Mouse (Mus musculus): ENCODE measurements at regions not wholly inside any gene's neighbourhood (a gene's known extent, or its start where the extent isn't known, plus 50 kb on each side); places are given as distances from the start of the nearest gene placed in this dataset.

DNA sequence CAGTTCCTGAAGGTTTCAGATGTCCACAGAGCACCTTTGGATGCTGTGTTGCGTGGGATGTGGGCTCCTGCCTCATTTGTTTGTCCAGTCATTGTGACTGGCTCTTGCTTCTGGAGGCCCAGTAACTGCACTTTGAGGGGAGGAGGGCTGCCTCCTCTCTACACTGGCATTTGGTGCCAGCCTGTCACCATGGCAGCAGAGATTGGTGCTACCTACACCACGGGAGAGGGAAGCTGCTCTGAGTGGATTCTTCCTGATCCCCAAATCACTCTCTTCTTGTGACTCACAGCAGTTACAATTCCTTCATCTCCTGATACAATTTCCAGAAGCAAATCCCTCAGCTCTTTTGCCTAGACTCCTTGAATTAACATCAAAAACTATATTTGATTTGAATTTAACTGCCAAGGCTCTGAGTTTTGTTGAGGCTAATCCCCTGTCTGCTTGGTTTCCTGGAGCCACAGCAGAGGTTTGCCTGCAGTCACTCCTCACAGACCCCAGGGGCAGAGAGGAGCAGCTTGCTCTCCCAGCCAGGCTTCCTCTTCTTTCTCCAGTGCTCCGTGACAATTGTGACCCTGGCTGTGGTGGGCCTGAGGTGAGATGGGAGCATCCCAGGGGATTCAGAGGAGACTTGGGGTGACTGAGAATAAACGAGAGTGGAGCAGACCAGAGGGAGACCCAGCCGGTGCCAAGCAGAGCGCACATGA lies 145.7 kb downstream of the Tpra1 start:
- no peak for DNase-seq
- WGBS, result 33% methylated on average over 6 of the region's 6 CpGs
- Histone ChIP-seq H3K27me3 (ENCODE audit: control insufficient read depth, insufficient read depth, low read length) (no peaks in the 10 kb centered on the region), H3K27ac (ENCODE audit: insufficient read depth, low read length) (no peak overlapping the region), H3K4me3 (replicated peaks; ENCODE audit: insufficient read depth, low read depth, low read length) (no peak overlapping the region), H3K4me1 (ENCODE audit: control insufficient read depth, insufficient read depth, low read length) (no peaks in the 10 kb centered on the region; the same call in 1 of the 2 replicates)
- TF ChIP-seq CTCF (IDR thresholded peaks at IDR 0.05; ENCODE audit: borderline replicate concordance, insufficient read depth, low read depth, low read length), result no peak
- TF ChIP-seq POLR2A (IDR thresholded peaks at IDR 0.05; ENCODE audit: borderline replicate concordance, insufficient read depth, low read length), result no peak

DNA sequence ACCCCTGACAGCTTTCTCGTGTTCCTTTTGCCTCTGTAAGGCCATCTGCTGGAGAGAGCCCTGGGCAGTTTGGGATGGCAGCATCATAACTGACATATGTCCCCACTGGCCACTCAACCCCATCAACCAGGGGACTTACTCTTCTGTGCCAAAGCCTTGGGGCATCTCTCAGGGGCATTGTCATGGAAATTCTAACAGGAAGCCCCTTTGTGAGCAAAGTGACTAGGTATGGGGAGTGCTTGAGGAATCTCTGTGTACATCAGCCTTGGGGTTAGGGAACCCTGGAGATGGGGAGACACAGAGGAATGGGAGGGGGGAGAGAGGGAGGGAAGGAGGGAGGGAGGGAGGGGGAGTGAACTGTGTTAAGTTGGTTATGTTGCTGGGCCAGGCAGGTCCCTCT lies 147.2 kb downstream of the Tpra1 start:
- TF ChIP-seq CTCF (IDR thresholded peaks at IDR 0.05; ENCODE audit: borderline replicate concordance, insufficient read depth, low read depth, low read length), result no peak
- TF ChIP-seq POLR2A (IDR thresholded peaks at IDR 0.05; ENCODE audit: borderline replicate concordance, insufficient read depth, low read length), result no peak
- 65% methylated on average over 1 of the region's 1 CpGs for WGBS
- H3K4me3 ChIP-seq (replicated peaks; ENCODE audit: insufficient read depth, low read depth, low read length), result no peak overlapping the region
- no peak for DNase-seq
- no peak overlapping the region for H3K27ac ChIP-seq (ENCODE audit: insufficient read depth, low read length)
- H3K4me1 ChIP-seq (ENCODE audit: control insufficient read depth, insufficient read depth, low read length), result no peaks in the 10 kb centered on the region; the same call in 1 of the 2 replicates
- no peaks in the 10 kb centered on the region for H3K27me3 ChIP-seq (ENCODE audit: control insufficient read depth, insufficient read depth, low read length)

DNA sequence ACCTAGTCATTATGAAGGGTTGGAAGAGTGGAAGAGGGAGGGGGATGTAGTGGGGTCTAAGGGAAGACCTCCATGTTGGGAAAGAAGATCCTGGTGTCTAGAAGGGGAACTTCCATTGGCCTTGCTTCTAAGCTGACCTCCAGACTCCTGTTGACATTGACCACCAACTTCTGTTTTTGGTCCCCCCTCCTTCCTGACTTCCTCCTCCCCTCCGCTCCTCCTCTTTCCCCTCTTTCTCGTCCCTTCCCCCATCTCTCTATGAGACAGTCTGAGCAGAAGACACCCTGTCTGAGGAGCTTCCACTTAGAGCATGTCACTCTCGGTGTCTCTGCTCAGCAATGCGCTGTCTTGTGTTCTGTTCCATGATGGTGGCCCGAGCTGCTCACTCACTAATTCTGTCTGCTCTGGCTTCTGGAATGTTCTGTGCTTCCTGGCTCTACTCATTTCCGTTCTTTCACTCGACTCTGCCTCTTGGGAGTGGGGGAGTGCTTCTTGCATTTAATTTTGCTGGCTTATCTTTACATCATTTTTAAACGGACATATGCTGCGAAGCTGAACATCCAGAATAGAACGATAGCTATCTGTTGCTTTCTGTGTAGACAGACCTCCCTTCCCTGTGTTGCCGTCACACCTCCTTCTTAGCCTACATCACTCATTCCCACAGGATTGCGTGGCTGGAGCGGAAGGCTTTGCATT lies 148.7 kb downstream of the Tpra1 start:
- WGBS, result 85% methylated on average over 13 of the region's 13 CpGs

DNA sequence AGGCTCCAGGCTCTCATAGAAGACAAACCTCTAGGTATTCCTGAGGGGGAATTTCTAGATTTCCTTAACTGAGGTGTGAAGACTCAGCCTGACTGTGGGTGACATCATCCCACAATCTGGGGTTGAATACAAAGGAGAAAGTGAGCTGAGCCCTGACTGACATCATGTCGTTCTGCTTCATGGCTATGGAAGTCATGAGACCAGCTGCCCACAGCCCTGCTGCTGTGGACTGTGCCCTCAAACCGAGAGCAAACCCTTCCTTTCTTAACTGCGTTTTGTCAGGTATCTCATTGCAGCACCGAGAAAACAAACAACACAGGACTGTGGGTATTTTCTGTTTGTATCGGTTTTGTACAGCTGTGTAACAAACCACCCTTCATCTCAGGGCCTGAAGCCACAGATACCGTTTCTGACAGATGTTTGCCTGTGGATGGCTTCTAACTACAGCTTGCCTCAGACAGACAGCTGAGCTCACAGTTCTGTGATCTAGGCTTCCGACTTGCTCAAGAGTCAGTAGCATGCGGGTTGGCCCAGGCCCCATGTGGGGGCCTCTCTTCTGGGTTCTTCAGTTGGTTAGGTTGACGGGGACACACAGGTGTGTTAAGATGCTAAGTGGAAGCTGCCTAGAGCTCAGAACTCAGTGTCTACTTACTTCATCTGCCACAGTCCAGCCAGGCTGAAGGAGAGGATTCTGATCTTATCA lies 150.9 kb downstream of the Tpra1 start:
- TF ChIP-seq CTCF (IDR thresholded peaks at IDR 0.05; ENCODE audit: borderline replicate concordance, insufficient read depth, low read depth, low read length) (no peak), POLR2A (IDR thresholded peaks at IDR 0.05; ENCODE audit: borderline replicate concordance, insufficient read depth, low read length) (no peak)
- H3K27me3 ChIP-seq (ENCODE audit: control insufficient read depth, insufficient read depth, low read length), result no peaks in the 10 kb centered on the region
- WGBS, result 90% methylated on average over 9 of the region's 9 CpGs

More for the DNA sequence above, 148.7 kb downstream of the Tpra1 start:
- Histone ChIP-seq H3K27ac (ENCODE audit: insufficient read depth, low read length) (no peak overlapping the region), H3K4me1 (ENCODE audit: control insufficient read depth, insufficient read depth, low read length) (no peaks in the 10 kb centered on the region; the same call in 1 of the 2 replicates), H3K4me3 (replicated peaks; ENCODE audit: insufficient read depth, low read depth, low read length) (no peak overlapping the region), H3K27me3 (ENCODE audit: control insufficient read depth, insufficient read depth, low read length) (no peaks in the 10 kb centered on the region)
- no peak for DNase-seq
- TF ChIP-seq CTCF (IDR thresholded peaks at IDR 0.05; ENCODE audit: borderline replicate concordance, insufficient read depth, low read depth, low read length) (no peak), POLR2A (IDR thresholded peaks at IDR 0.05; ENCODE audit: borderline replicate concordance, insufficient read depth, low read length) (no peak)

DNA sequence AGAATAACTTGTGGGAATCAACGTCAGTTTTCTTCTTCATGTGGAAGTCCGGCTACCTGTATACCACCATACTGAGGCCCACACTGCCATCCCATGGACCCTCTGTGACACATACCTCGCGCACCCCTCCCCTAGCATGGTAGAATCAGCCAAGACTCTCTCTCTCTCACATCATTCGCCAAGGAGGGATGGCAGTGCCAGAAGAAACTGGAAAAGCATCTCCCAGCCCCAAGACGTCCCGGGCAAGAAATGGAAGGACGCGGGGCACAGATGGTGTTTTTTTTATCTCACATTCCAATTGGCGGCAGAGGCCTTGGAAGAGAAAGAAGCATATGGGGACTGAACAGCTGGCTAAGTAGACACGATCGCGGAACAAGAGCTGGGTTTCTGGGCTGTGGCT lies 152.0 kb downstream of the Tpra1 start:
- H3K4me3 ChIP-seq (replicated peaks; ENCODE audit: insufficient read depth, low read depth, low read length), result no peak overlapping the region
- H3K4me1 ChIP-seq (ENCODE audit: control insufficient read depth, insufficient read depth, low read length), result no peaks in the 10 kb centered on the region
- H3K27me3 ChIP-seq (ENCODE audit: control insufficient read depth, insufficient read depth, low read length), result no peaks in the 10 kb centered on the region
- TF ChIP-seq CTCF (IDR thresholded peaks at IDR 0.05; ENCODE audit: borderline replicate concordance, insufficient read depth, low read depth, low read length) (no peak), POLR2A (IDR thresholded peaks at IDR 0.05; ENCODE audit: borderline replicate concordance, insufficient read depth, low read length) (no peak)
- WGBS, result 26% methylated on average over 13 of the region's 13 CpGs
- DNase-seq, result no peak
- no peak overlapping the region for H3K27ac ChIP-seq (ENCODE audit: insufficient read depth, low read length)

More for the DNA sequence above, 150.9 kb downstream of the Tpra1 start:
- H3K4me1 ChIP-seq (ENCODE audit: control insufficient read depth, insufficient read depth, low read length), result no peaks in the 10 kb centered on the region; the same call in 1 of the 2 replicates
- no peak overlapping the region for H3K4me3 ChIP-seq (replicated peaks; ENCODE audit: insufficient read depth, low read depth, low read length)
- no peak overlapping the region for H3K27ac ChIP-seq (ENCODE audit: insufficient read depth, low read length)
- DNase-seq, result no peak

DNA sequence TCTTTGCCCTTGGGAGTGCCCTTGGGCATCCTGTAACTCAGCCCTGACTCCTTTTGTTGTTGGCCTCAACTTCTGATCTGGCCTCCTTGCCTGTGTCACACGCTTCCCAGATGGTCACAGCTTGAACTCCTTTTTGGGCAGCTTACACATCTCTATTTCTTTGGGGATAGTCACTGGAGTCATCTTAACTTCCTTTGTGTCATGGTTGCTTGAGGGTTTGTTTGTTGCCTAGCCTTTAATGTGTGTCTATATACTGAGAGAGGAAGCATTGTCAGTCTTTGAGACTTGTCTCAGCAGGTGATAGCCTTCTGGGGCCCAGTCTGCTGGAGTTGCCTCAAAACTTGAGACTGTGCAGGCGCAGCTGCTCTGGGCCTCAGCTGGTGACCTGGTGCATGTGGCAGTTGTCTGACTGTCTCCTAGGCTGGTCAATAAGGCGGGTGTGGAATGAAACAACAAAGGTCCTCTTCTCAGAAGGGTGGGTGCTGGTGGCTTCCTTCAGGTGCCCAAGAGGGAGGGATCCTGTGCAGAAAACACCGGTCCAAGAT lies 157.5 kb downstream of the Tpra1 start:
- no peaks in the 10 kb centered on the region for H3K27me3 ChIP-seq (ENCODE audit: control insufficient read depth, insufficient read depth, low read length)
- no peak overlapping the region for H3K27ac ChIP-seq (ENCODE audit: insufficient read depth, low read length)
- H3K4me3 ChIP-seq (replicated peaks; ENCODE audit: insufficient read depth, low read depth, low read length), result no peak overlapping the region
- no peaks in the 10 kb centered on the region for H3K4me1 ChIP-seq (ENCODE audit: control insufficient read depth, insufficient read depth, low read length)
- TF ChIP-seq POLR2A (IDR thresholded peaks at IDR 0.05; ENCODE audit: borderline replicate concordance, insufficient read depth, low read length) (no peak), CTCF (IDR thresholded peaks at IDR 0.05; ENCODE audit: borderline replicate concordance, insufficient read depth, low read depth, low read length) (no peak)
- DNase-seq, result no peak
- 57% methylated on average over 4 of the region's 4 CpGs for WGBS

DNA sequence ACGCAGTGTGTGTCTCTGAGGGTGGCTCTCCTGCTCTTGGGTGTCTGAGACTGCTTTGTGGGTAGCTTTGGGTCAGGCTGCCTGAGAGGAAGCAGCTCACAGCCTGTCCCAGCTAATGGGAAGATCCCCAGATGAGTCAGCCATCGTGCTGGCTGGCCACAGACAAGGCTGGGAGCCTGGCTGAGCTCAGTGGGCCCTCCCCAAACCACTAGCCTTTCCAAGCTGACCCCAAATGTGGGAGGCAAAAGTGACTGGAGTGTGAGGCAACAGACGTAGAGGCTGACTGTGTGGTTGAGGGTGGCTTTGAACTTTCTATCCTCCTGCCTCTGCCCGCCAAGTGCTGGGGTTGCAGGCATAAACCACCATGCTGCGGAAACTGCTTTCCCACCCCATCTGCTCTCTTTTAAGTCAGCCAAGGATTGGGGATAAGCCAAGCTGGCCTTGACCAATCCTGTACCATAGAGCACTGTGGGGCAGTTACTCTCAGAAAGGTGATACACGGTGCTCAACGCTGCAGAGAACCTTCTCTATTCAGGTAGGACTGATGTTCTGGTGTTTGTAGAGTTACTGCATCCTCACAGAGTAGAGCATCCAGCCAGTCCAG lies 163.0 kb downstream of the Tpra1 start:
- TF ChIP-seq POLR2A (IDR thresholded peaks at IDR 0.05; ENCODE audit: borderline replicate concordance, insufficient read depth, low read length) (no peak), CTCF (IDR thresholded peaks at IDR 0.05; ENCODE audit: borderline replicate concordance, insufficient read depth, low read depth, low read length) (no peak)
- DNase-seq, result no peak
- Histone ChIP-seq H3K4me1 (ENCODE audit: control insufficient read depth, insufficient read depth, low read length) (no peaks in the 10 kb centered on the region), H3K27ac (ENCODE audit: insufficient read depth, low read length) (no peak overlapping the region), H3K27me3 (ENCODE audit: control insufficient read depth, insufficient read depth, low read length) (no peaks in the 10 kb centered on the region), H3K4me3 (replicated peaks; ENCODE audit: insufficient read depth, low read depth, low read length) (no peak overlapping the region)
- 58% methylated on average over 7 of the region's 7 CpGs for WGBS

Measured in cerebellum, adult 2 months (tissue).